Mouse (Mus musculus) heart, adult 11 months (tissue): ENCODE measurements at regions not wholly inside any gene's neighbourhood (a gene's known extent, or its start where the extent isn't known, plus 50 kb on each side); places are given as distances from the start of the nearest gene placed in this dataset.
A peak's percentile ranks its signal among the peaks of the same experiment; 100 is the strongest.
"Not testable (repeated sequence)": the region's sequence is repeated elsewhere in the genome, so short reads cannot be mapped to it uniquely, and the experiment has no call there.

Experiments
- DNase-seq: peaks from one replicate; pipeline ENCODE4 v3.0.0; 2022

DNA sequence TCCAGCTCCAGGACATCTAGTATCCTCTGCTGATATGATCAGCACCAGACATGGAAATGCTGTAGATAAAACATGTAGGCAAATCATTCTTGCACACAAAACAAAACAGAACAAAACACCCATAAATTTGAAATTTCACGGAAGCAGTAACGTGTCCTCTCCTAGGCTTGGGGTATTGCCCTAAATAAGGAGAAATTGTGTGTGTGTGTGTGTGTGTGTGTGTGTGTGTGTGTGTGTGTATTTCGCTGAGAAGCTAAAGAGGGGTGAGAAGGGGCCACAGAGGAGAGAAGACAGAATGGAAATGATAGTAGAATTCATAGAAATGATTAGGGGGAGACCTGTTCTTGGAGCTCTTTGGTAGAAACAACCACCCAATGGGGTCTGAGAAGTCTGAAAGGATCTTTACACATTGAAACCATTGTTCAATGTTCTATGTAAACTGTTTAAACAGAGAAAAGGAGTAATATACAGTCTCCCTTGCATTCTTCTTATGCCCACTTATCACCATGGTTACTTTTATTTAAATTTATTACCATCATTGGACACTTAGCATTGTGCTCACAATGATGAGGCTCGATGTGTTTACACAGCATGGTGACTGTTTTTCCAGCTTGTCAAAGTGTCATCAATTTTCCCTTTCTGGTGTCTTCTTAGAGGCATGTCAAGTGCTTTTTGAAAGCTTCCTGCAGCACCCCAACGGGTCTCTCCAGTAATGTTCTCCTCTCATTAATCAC, 317.3 kb upstream of the 4933412E24Rik start:
- no peak for DNase-seq

- no peak for DNase-seq
Observed at GRCm38 (mm10) chr15:60317577-60317976, 301.2 kb upstream of the 4933412E24Rik start.

- no peak for DNase-seq
Observed at GRCm38 (mm10) chr15:60315210-60315609, 298.8 kb upstream of the 4933412E24Rik start.

DNA sequence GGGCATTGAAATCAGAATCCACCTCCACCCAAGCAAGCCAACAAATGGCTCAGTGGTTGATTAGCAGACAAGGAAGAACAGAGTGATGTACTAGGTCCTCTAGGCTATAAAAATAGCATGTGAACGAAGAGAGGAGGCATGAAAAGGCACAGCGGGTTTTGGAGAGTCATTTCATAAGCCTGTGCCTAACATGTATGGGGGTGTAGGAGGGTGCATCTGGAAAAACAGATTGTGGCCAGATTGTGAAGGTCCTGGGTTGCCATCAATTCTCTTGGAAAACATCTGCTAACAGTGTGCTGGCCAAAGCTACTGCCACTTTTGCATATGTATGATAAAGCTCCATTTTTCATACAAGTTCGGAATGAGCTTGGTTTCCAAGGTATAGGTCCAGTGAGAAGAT, 293.5 kb upstream of the 4933412E24Rik start:
- no peak for DNase-seq

DNA sequence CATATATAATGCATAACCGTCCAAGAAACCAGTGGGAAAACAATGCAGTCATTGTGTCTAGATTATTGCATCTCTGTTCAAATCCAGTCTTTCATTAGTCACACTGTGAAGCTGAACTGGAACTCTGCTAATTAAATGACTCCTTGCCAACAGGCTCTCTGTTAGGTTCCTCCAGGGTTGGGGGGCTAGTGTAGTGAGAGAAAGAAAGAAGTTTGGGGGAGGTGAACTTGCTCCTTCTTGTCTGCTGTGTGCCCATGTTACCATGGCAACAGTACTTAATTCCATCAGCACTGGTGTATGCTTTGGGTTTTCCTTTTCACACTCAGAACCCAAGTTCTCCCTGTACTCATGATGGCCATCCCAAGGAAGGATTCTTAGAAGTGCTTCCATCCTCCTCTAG, 292.6 kb upstream of the 4933412E24Rik start:
- DNase-seq: no peak

GRCm38 (mm10) chr15:60308126-60308525, 291.7 kb upstream of the 4933412E24Rik start:
- no peak for DNase-seq

GRCm38 (mm10) chr15:60303501-60303900, 287.1 kb upstream of the 4933412E24Rik start:
- DNase-seq: no peak

DNA sequence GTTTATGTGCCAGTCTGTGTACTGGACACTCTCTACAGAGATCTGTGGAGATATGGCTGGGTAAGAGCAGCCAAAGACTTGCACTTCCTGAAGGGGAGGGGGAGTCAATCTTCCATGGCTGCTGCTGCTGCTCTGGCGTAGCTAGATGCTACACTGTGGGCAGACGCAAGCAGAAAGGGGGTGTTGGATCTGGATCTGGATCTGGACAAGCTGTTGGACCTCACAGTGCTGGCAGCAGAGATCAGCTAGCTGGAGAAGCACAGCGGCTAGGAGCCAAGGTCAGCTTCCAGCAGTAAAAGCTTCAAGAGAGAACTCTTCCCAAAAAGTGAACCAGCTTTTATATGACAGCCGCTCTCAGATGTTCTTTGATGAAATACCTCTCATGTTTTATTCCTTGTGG, 285.5 kb upstream of the 4933412E24Rik start:
- peak; percentile 92 for DNase-seq

DNA sequence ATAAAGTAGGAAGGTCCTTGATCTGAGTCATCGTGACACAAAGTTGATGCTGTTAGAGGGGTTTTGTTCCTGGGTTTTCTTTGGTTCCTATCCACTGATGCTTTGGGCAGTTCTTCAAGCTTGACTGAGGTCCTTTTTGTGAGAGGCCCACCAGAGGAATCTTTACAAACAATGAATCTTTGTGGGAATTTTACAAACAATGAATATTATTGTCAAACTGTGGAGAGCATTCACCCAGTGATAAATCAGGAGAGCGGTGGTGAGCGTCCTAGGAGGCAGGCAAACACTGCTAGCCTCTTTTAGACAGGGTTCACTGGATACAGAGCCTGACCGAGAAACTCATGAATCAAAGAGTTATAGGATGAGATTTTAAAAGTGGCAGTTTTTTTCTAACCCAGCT, 268.9 kb upstream of the 4933412E24Rik start:
- no peak for DNase-seq

- no peak for DNase-seq
Observed at GRCm38 (mm10) chr15:60280378-60280777, 264.0 kb upstream of the 4933412E24Rik start.

DNA sequence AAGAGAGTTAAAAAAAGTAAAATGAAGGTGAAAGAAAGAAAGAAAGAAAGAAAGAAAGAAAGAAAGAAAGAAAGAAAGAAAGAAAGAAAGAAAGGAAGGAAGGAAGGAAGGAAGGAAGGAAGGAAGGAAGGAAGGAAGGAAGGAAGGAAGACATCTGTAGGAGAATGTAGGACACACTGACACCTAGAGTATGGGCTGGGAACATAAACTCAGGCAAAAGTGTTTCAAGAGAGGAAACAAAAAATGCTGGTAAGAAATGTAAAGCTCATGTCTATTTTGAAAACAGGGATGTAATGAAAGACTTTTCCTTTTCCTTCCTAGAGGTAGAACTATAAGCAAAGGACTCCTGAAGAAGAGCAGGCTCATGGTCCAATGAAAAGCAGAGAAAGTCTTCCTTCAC, 237.2 kb upstream of the 4933412E24Rik start:
- DNase-seq: not testable (repeated sequence)

DNA sequence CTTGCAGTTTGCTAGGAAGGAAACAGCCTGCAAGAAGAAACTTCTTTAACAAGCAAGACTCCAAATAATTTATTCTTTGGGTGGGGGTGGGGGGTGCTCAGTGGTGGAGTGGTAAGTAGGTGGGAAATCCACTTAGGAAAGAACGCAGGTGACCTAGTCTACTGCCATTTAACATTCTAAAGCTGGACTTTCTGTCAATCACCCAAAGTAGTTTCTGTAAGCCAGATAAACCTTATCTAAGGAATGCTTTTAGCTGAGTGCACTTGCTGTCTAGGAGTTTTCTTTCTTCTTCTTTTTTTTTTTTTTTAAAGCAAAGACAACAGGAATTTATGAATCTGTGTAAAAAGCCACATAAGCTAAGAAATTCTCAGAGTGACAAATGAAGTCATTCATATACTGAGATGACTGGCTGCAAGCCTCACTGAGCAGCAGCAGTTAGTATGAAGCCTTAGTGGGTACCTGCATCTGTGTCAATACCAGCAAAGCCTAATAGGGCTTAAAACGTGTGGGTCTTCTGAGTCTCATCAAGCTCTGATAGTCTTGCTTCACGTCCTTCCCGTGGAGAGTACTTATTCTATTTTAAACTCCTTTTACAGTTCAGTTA, 210.0 kb upstream of the 4933412E24Rik start:
- DNase-seq: no peak

DNA sequence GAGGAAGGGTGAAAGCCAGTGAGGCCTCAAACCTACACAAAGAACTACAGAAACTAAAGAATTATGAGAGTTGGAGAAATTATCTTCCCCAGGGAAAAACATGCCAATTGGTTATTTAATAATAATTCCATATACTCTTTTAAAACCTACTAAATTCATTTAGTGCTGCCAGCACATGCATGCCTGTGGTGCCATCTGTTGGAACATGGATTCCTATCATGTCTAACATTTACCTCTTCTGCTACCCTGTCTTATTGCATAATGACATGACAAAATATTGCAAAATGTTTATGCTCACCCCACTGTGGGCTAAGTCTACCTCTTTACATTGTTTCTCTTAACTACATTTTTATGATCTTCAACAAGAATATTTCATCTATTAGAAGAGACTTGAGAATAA, 178.7 kb upstream of the 4933412E24Rik start:
- no peak for DNase-seq

- no peak for DNase-seq
Observed at GRCm38 (mm10) chr15:60193157-60193556, 176.7 kb upstream of the 4933412E24Rik start.

- DNase-seq: no peak
Observed at GRCm38 (mm10) chr15:60187002-60187715, 170.7 kb upstream of the 4933412E24Rik start.

DNA sequence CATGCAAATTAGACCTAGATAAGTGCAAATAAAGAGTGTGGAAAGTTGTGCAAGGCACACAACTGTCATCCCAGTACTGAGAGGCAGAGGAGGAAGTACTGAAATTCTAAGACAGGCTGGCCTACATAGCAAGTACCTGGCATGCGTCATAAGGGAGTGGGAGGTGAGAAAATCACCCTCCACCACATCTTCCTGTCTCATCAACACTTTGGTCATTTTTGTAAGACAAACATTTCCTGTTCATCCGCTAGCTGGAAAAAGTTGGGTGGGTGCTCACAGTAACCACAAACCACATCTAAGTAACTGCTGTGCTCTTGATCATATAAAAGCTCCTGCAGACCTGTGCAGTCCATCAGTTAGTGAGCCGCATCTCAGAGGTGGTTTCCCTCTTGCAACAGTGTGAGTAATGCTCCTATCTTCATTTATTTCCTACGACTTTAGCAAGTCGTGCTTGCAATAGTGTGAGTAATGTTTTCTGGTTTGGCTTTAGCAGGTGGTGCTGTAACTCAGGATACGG, 125.2 kb upstream of the 4933412E24Rik start:
- no peak for DNase-seq

- no peak for DNase-seq
Observed at GRCm38 (mm10) chr15:60136671-60137070, 120.3 kb upstream of the 4933412E24Rik start.

DNA sequence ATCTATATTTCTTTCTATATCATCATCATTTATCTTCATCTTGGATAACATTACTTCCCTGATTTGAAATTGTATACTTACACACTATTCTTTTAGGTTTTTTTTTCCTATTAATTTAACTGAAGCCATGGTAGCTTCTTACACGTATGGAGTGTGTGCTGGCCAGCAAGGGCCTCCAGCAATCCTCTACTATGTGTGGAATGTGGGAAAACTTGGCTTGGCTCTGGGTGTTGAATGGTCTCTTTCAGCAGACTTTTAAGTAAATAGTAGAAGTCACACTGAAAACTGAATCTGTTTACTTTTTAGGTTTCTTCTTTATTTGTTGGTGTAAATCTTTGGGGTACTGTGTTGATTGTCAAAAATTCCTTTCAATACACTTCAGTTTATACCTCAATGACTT, 118.1 kb upstream of the 4933412E24Rik start:
- no peak for DNase-seq

GRCm38 (mm10) chr15:60132701-60133100, 116.3 kb upstream of the 4933412E24Rik start:
- peak; percentile 85 for DNase-seq

DNA sequence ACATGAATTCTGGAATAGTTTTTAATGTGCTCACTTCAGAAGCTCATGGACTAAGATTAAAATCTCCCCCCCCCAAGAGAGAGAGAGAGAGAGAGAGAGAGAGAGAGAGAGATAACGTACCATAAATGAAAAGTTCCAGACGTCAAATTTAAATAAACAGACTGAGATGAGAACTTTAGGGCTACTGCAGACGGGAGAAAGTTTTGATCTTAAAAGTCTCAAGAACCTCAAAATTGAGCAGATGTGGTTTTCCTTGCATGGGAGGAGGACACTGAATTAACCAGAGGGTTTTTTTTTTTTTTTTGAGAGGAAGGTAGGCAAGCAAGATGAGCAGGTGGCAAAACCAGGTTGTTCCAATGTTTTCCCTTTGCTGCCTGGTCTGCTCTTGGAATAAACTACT, 108.0 kb upstream of the 4933412E24Rik start:
- no peak for DNase-seq

DNA sequence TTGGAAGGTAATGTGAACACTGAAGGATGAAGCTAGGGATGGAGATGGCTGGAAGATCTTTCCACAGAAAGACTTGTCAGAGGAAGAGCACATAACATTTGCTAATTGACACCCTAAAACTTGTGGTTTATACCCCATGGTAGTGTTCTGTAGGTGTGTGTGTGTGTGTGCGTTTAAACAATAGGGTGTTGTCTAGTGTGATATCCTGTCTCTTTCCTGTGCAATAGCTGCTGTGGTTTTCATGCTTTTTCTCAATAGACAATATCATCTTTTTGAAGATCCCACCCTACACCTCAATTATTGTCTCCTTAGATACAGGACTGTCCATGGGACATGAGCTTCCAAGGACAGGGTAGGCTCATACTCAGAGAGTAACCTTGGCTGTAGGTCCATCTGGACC, 103.5 kb upstream of the 4933412E24Rik start:
- DNase-seq: no peak

- DNase-seq: no peak
Observed at GRCm38 (mm10) chr15:60111885-60112284, 95.5 kb upstream of the 4933412E24Rik start.

DNA sequence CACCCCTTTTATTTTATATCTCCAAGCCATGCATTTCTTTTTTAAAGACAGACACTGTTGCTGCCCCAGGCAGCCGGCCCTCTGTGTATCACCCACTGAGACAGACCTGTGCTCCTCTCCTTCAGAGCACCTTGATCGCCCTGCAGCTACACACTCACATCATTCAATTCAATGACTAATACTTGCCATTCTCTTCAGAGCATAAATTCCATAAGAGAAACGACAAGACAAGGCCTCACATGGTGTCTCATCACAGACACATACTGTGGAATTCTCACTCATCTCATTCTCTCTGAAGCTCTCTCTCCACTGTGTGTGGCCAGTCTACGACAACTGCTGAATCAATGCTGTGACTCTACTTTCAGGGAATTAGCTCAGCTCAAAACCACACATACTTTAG, 94.6 kb upstream of the 4933412E24Rik start:
- no peak for DNase-seq

DNA sequence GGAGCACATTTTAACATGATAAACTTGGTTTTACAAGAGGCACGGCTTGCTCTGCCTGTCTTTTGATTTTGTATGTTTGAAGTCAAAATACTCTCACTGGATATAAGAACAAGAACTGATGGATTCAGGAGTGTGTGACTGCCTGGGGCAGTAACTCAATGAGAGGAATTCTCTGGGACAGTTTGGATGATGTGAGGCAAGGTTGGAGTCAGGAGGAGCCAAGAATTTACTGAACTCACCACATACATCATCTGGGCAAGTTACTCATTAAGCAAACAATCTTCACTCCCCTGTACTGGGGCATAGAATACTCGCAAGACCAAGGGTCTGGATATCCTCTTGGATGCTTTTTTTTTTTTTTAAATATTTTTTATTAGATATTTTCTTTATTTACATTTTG, 87.7 kb upstream of the 4933412E24Rik start:
- DNase-seq: no peak
